In genomic region chr19:55315452-55316108, GRCm38 (mm10) we compare ENCODE assay signal across 8 mouse cellular contexts. TPM values are rescaled to one million over a fixed set of nuclear protein-coding genes. Genes with fewer than 3 reads are reported as not detected.
DNase-seq lines count a peak whose midpoint lies in the region; ATAC-seq lines count a peak whose summit lies in the region.

Gene Zdhhc6 (minus strand): TSS chr19:55316032.

- under 1% methylated on average over 60 of the region's 60 CpGs for WGBS in embryonic facial prominence, embryonic 10.5 days
- WGBS in intestine, embryonic 15.5 days = under 1% methylated on average over 60 of the region's 60 CpGs

- no peaks in the 10 kb centered on the region for H3K27me3 ChIP-seq in embryonic facial prominence, embryonic 10.5 days (replicated peaks; ENCODE audit: low read depth, poor library complexity, severe bottlenecking)
- H3K27me3 ChIP-seq in intestine, embryonic 15.5 days (replicated peaks) = no peaks in the 10 kb centered on the region
- H3K27me3 ChIP-seq in megakaryocyte, embryonic 14.5 days (replicated peaks) = no peaks in the 10 kb centered on the region

- peak within 1 kb of the TSS; percentile 88 for H3K4me2 ChIP-seq in intestine, embryonic 15.5 days (replicated peaks)

- ATAC-seq in intestine, embryonic 15.5 days = peak; percentile 80

- DNase-seq in adrenal gland, postnatal 10 days = peak; percentile 90
- peak; percentile 84 for DNase-seq in embryonic facial prominence, embryonic 10.5 days (ENCODE audit: low spot score)
- peak; percentile 79 to 89 for DNase-seq in gastrocnemius, postnatal 4 days (ENCODE audit: low spot score in 2 of 2)
- peak; percentile 36 to 76 for DNase-seq in left cerebral cortex, adult 9 months (ENCODE audit: low spot score in 2 of 2)
- peak; percentile 90 for DNase-seq in right cerebral cortex, postnatal 4 days
- no peak for DNase-seq in retina, embryonic 14.5 days (ENCODE audit: low spot score)

- peak within 1 kb of the TSS; percentile 90 for H3K27ac ChIP-seq in embryonic facial prominence, embryonic 10.5 days (replicated peaks)
- peak within 1 kb of the TSS; percentile 88 for H3K27ac ChIP-seq in intestine, embryonic 15.5 days

- peaks cover 27% of the 10 kb centered on the region for H3K36me3 ChIP-seq in embryonic facial prominence, embryonic 10.5 days (replicated peaks)
- peaks cover 3% of the 10 kb centered on the region for H3K36me3 ChIP-seq in intestine, embryonic 15.5 days
- peaks cover 34% of the 10 kb centered on the region for H3K36me3 ChIP-seq in megakaryocyte, embryonic 14.5 days (replicated peaks; ENCODE audit: low read length)

- H3K9ac ChIP-seq in intestine, embryonic 15.5 days = peak within 1 kb of the TSS; percentile 86

- peak within 1 kb of the TSS; percentile 78 for H3K4me3 ChIP-seq in embryonic facial prominence, embryonic 10.5 days
- peak within 1 kb of the TSS; percentile 94 for H3K4me3 ChIP-seq in intestine, embryonic 15.5 days (replicated peaks)
- H3K4me3 ChIP-seq in megakaryocyte, embryonic 14.5 days (replicated peaks) = peak within 1 kb of the TSS; percentile 99

- peaks cover 22% of the 10 kb centered on the region for H3K4me1 ChIP-seq in embryonic facial prominence, embryonic 10.5 days
- peaks cover 18% of the 10 kb centered on the region for H3K4me1 ChIP-seq in intestine, embryonic 15.5 days (replicated peaks)
- peaks cover 49% of the 10 kb centered on the region for H3K4me1 ChIP-seq in megakaryocyte, embryonic 14.5 days

- H3K9me3 ChIP-seq in embryonic facial prominence, embryonic 10.5 days = no peaks in the 10 kb centered on the region
- H3K9me3 ChIP-seq in intestine, embryonic 15.5 days = no peaks in the 10 kb centered on the region
- no peaks in the 10 kb centered on the region for H3K9me3 ChIP-seq in megakaryocyte, embryonic 14.5 days

RNA-seq across cellular contexts. Expression of gene Zdhhc6, which starts in this region (rescaled TPM):
- total RNA-seq in adrenal gland, postnatal 10 days (2021) = 10 to 100 TPM; 37.9 to 38.8 TPM
- polyA plus RNA-seq in embryonic facial prominence, embryonic 10.5 days (2016; fragmentation: Nextera tagmentation; extraction: Ambion mirVana) = 112 and 115 TPM in 2 replicates
- 10 to 100 TPM; 27.8 to 30.8 TPM for total RNA-seq in gastrocnemius, postnatal 4 days (2021)
- 94.9 and 98.7 TPM in 2 replicates for polyA plus RNA-seq in intestine, embryonic 15.5 days (2015; fragmentation: Nextera tagmentation; extraction: Ambion mirVana)
- polyA plus RNA-seq in megakaryocyte, embryonic 14.5 days (2012; ENCODE audit: insufficient read depth, low replicate concordance) = 0.78 and 14.2 TPM in 2 replicates
